Mouse (Mus musculus): ENCODE measurements at regions not wholly inside any gene's neighbourhood (a gene's known extent, or its start where the extent isn't known, plus 50 kb on each side); places are given as distances from the start of the nearest gene placed in this dataset.
A peak's percentile ranks its signal among the peaks of the same experiment; 100 is the strongest.

GRCm38 (mm10) chr5:129406259-129406658 is 94.8 kb upstream of the Sfswap start:
- Histone ChIP-seq H3K27me3 (ENCODE audit: low read depth, poor library complexity, severe bottlenecking) (no peaks in the 10 kb centered on the region), H3K4me3 (no peak overlapping the region), H3K27ac (peak overlapping the region; percentile 28; the same call in 1 of the 2 replicates), H3K4me1 (peaks cover 30% of the 10 kb centered on the region), H3K9me3 (replicated peaks) (no peaks in the 10 kb centered on the region), H3K36me3 (no peaks in the 10 kb centered on the region)
- 78% methylated on average over 4 of the region's 4 CpGs for WGBS
- DNase-seq (ENCODE audit: low spot score) = no peak

- H3K27ac ChIP-seq = peak overlapping the region; percentile 9; the same call in 1 of the 2 replicates
- peaks cover 31% of the 10 kb centered on the region for H3K4me1 ChIP-seq
- no peak for DNase-seq (ENCODE audit: low spot score)
- no peak overlapping the region for H3K4me3 ChIP-seq
- no peaks in the 10 kb centered on the region for H3K9me3 ChIP-seq (replicated peaks)
- H3K27me3 ChIP-seq (ENCODE audit: low read depth, poor library complexity, severe bottlenecking) = no peaks in the 10 kb centered on the region
- no peaks in the 10 kb centered on the region for H3K36me3 ChIP-seq
- 73% methylated on average over 14 of the region's 14 CpGs for WGBS
Observed at GRCm38 (mm10) chr5:129409440-129410004, 91.5 kb upstream of the Sfswap start.

GRCm38 (mm10) chr5:129412161-129412560 is 88.9 kb upstream of the Sfswap start:
- Histone ChIP-seq H3K27ac (no peak overlapping the region), H3K36me3 (no peaks in the 10 kb centered on the region), H3K9me3 (replicated peaks) (no peaks in the 10 kb centered on the region), H3K4me1 (peaks cover 27% of the 10 kb centered on the region), H3K27me3 (ENCODE audit: low read depth, poor library complexity, severe bottlenecking) (no peaks in the 10 kb centered on the region), H3K4me3 (no peak overlapping the region)
- WGBS = 93% methylated on average over 6 of the region's 6 CpGs
- DNase-seq (ENCODE audit: low spot score) = no peak

- H3K36me3 ChIP-seq = no peaks in the 10 kb centered on the region
- WGBS = 37% methylated on average over 12 of the region's 12 CpGs
- DNase-seq (ENCODE audit: low spot score) = peak; percentile 61
- peaks cover 19% of the 10 kb centered on the region for H3K4me1 ChIP-seq
- no peaks in the 10 kb centered on the region for H3K27me3 ChIP-seq (ENCODE audit: low read depth, poor library complexity, severe bottlenecking)
- H3K9me3 ChIP-seq (replicated peaks) = no peaks in the 10 kb centered on the region
- peak overlapping the region; percentile 88 for H3K27ac ChIP-seq
- peak overlapping the region; percentile 8; the same call in 1 of the 2 replicates for H3K4me3 ChIP-seq
Observed at GRCm38 (mm10) chr5:129414960-129415706, 85.9 kb upstream of the Sfswap start.

- H3K36me3 ChIP-seq = no peaks in the 10 kb centered on the region
- no peak overlapping the region for H3K4me3 ChIP-seq
- no peak for DNase-seq (ENCODE audit: low spot score)
- no peaks in the 10 kb centered on the region for H3K9me3 ChIP-seq (replicated peaks)
- peaks cover 17% of the 10 kb centered on the region for H3K4me1 ChIP-seq
- no peaks in the 10 kb centered on the region for H3K27me3 ChIP-seq (ENCODE audit: low read depth, poor library complexity, severe bottlenecking)
- WGBS = 29% methylated on average over 3 of the region's 3 CpGs
- H3K27ac ChIP-seq = no peak overlapping the region
Observed at GRCm38 (mm10) chr5:129416425-129416824, 84.6 kb upstream of the Sfswap start.

- peaks cover 17% of the 10 kb centered on the region for H3K4me1 ChIP-seq
- H3K9me3 ChIP-seq (replicated peaks) = no peaks in the 10 kb centered on the region
- no peak overlapping the region for H3K4me3 ChIP-seq
- no peaks in the 10 kb centered on the region for H3K27me3 ChIP-seq (ENCODE audit: low read depth, poor library complexity, severe bottlenecking)
- H3K36me3 ChIP-seq = no peaks in the 10 kb centered on the region
- DNase-seq (ENCODE audit: low spot score) = no peak
- WGBS = 91% methylated on average over 3 of the region's 3 CpGs
- no peak overlapping the region for H3K27ac ChIP-seq
Observed at GRCm38 (mm10) chr5:129417516-129417915, 83.5 kb upstream of the Sfswap start.

GRCm38 (mm10) chr5:129420981-129421380 is 80.0 kb upstream of the Sfswap start:
- Histone ChIP-seq H3K27ac (no peak overlapping the region), H3K36me3 (no peaks in the 10 kb centered on the region), H3K9me3 (replicated peaks) (no peaks in the 10 kb centered on the region), H3K4me3 (no peak overlapping the region), H3K27me3 (ENCODE audit: low read depth, poor library complexity, severe bottlenecking) (no peaks in the 10 kb centered on the region), H3K4me1 (peaks cover 4% of the 10 kb centered on the region)
- 76% methylated on average over 2 of the region's 2 CpGs for WGBS
- DNase-seq (ENCODE audit: low spot score) = no peak

GRCm38 (mm10) chr5:129429897-129430296 is 71.1 kb upstream of the Sfswap start:
- Histone ChIP-seq H3K27me3 (ENCODE audit: low read depth, poor library complexity, severe bottlenecking) (no peaks in the 10 kb centered on the region), H3K4me3 (no peak overlapping the region), H3K9me3 (replicated peaks) (no peaks in the 10 kb centered on the region), H3K27ac (peak overlapping the region; percentile 90), H3K36me3 (no peaks in the 10 kb centered on the region), H3K4me1 (peaks cover 50% of the 10 kb centered on the region)
- DNase-seq (ENCODE audit: low spot score) = peak; percentile 63

- Histone ChIP-seq H3K27me3 (ENCODE audit: low read depth, poor library complexity, severe bottlenecking) (no peaks in the 10 kb centered on the region), H3K27ac (peak overlapping the region; percentile 90), H3K9me3 (replicated peaks) (no peaks in the 10 kb centered on the region), H3K36me3 (no peaks in the 10 kb centered on the region), H3K4me1 (peaks cover 50% of the 10 kb centered on the region), H3K4me3 (peak overlapping the region; percentile 29; the same call in 1 of the 2 replicates)
- 35% methylated on average over 3 of the region's 3 CpGs for WGBS
- DNase-seq (ENCODE audit: low spot score) = peak; percentile 63
Observed at GRCm38 (mm10) chr5:129430330-129430729, 70.7 kb upstream of the Sfswap start.

GRCm38 (mm10) chr5:129449931-129450573 is 51.0 kb upstream of the Sfswap start:
- H3K9me3 ChIP-seq (replicated peaks) = no peaks in the 10 kb centered on the region
- no peak for DNase-seq (ENCODE audit: low spot score)
- H3K27ac ChIP-seq = no peak overlapping the region
- H3K4me1 ChIP-seq = peaks cover 9% of the 10 kb centered on the region
- no peaks in the 10 kb centered on the region for H3K36me3 ChIP-seq
- 73% methylated on average over 7 of the region's 7 CpGs for WGBS
- no peak overlapping the region for H3K4me3 ChIP-seq
- peaks cover 19% of the 10 kb centered on the region; the same call in 1 of the 2 replicates for H3K27me3 ChIP-seq (ENCODE audit: low read depth, poor library complexity, severe bottlenecking)

Measured in limb, embryonic 10.5 days (tissue).